Mouse (Mus musculus) heart, postnatal 4 days (tissue): ENCODE measurements around the gene Klhl26. TPM values are rescaled to one million over a fixed set of nuclear protein-coding genes. Genes with fewer than 3 reads are reported as not detected.

ENCODE experiments used
- DNase-seq: peaks from one replicate; pipeline ENCODE4 v3.0.0; 2021
- total RNA-seq, 2 experiments: library from RNA; stranded (reverse); gene quantifications; 2 replicates each; pipeline ENCODE4 v1.2.3; 2021

The Klhl26 gene
- total RNA-seq, 2 experiments from 2014 or later: 8.2 to 9.2 TPM

DNA sequence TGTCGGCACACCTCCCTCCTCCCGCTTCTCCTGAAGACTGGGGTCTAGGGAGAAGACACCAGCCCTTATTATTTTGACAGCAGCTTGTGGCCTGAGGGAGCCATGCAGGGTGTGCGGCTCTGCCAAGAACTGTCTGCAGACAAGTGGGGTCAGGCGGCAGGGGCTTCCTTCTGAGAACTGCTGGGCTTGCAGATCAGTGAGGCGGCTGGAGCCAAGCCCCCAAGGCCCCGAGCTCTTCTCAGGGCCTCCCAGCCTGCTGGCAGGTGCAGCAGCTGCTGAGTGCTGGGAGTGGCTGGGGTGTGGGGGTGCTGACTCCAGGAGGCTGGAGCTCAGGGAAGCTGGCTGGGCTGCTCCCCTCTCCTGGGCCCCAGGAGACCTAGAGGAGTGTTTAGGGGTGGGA is 68.5 kb downstream of the Klhl26 start:
- no peak for DNase-seq

DNA sequence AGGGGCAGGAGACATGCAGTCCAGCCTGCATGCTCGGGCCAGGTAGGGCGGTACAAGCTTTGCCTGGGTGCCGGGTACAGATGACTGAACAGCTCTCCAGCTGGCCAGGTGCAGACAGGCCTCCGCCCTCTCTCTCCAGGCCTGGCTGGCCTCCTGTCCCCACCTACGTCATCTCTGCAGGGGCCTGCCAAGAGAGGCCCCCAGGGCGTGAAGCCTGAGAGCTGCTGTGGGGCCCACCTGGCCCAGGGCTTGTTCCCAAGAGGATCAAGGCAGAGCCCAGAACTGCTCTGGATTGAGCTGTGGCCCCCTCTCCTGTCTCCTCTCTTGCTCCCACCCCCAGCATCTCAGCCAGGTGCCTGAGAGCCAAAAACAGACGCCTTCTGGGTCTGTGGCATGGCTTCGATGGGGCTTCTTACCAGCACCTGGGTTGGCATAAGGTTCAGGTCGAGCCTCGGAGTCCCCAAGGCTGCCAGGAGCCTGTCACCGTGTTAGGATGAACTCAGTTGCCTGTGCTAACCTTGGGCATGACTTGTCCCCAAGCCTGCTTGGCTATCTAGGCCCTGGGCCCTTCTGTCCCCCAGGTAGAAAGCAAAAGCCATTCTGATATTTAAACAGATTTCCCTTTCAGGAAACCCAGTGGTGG is 70.2 kb downstream of the Klhl26 start:
- no peak for DNase-seq

DNA sequence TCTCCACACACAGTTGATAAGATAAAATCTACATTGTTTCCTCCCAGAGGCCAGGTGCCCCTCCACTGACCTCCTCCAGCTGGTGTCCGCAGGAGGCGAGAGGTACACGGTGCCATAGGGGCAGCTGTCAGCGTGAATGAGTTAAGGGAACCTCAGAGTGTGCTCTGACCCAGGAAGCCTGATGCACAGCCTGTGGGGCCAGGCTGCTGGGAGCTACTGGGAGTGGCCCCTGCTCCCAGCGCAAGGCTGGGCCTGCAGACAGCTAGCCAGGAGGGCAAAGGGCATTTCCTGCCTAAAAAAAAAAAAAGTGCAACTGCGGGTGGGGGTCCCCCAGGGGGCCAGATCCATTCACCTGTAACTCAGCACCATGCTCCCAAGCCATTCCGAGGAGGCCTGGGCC is 71.6 kb downstream of the Klhl26 start:
- DNase-seq: no peak

DNA sequence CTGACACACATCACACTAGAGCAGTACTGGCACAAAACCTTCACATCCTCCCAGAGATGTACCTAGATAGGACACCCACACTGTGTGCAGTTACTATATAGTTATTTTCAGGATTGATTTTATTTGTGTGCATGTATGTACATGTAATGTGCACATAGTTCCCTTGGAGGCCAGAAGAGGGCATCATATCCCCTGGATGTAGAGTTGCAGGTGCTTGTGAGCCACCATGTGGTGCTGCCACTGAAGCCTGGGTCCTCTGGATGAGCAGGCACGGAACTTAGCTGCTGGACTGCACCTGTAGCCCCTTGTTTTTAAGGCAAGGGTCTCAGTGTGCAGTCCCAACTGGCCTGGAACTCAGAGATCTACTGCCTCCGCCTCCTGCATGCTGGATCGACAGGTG is 72.6 kb downstream of the Klhl26 start:
- DNase-seq: no peak

Other genes starting within 250 kb of the Klhl26 start
- 10 to 100 TPM; 52.2 to 55.4 TPM for gene Sugp2, start 242.7 kb downstream of the Klhl26 start, total RNA-seq
- 10 to 100 TPM; 10.2 to 10.6 TPM for gene Armc6, start 242.5 kb downstream of the Klhl26 start, total RNA-seq
- gene Homer3, start 194.1 kb downstream of the Klhl26 start, total RNA-seq: 10 to 100 TPM; 36.2 to 36.4 TPM
- gene Ddx49, start 174.5 kb downstream of the Klhl26 start, total RNA-seq: 10 to 100 TPM; 37.2 to 46.4 TPM
- gene Cope, start 174.4 kb downstream of the Klhl26 start, total RNA-seq: 100 to 1,000 TPM; 176 to 179 TPM
- gene Cers1, start 161.2 kb downstream of the Klhl26 start, total RNA-seq: under 1 TPM; 0.43 to 0.56 TPM
- under 1 TPM in 1 of 2 experiments, not detected in 1; 0.60 TPM for gene Gdf1, start 147.2 kb downstream of the Klhl26 start, total RNA-seq
- 10 to 100 TPM; 44.1 to 45.9 TPM for gene Upf1, start 123.7 kb downstream of the Klhl26 start, total RNA-seq
- gene Comp, start 103.4 kb downstream of the Klhl26 start, total RNA-seq: 1 to 10 TPM; 2.5 to 2.6 TPM
- 10 to 100 TPM; 12.8 to 15.4 TPM for gene Crtc1, start 37.4 kb downstream of the Klhl26 start, total RNA-seq
- gene Tmem59l, start 10.4 kb upstream of the Klhl26 start, total RNA-seq: not detected
- under 1 TPM in 1 of 2 experiments, not detected in 1; 0.55 TPM for gene Crlf1, start 16.2 kb upstream of the Klhl26 start, total RNA-seq
- gene Rex1bd, start 29.8 kb upstream of the Klhl26 start, total RNA-seq: 100 to 1,000 TPM in 1 of 2 experiments, 10 to 100 TPM in 1; 96.9 to 109 TPM
- 1,000 to 10,000 TPM; 1,698 to 1,707 TPM for gene Uba52, start 33.8 kb upstream of the Klhl26 start, total RNA-seq
- gene Fkbp8, start 50.8 kb upstream of the Klhl26 start, total RNA-seq: 100 to 1,000 TPM; 204 to 207 TPM
- 10 to 100 TPM; 67.5 to 76.9 TPM for gene Kxd1, start 51.0 kb upstream of the Klhl26 start, total RNA-seq
- 10 to 100 TPM; 16.7 to 17.6 TPM for gene Ell, start 62.5 kb upstream of the Klhl26 start, total RNA-seq
- gene Isyna1, start 117.4 kb upstream of the Klhl26 start, total RNA-seq: 10 to 100 TPM; 38.9 to 41.6 TPM
- 10 to 100 TPM; 73.8 to 78.5 TPM for gene Ssbp4, start 131.9 kb upstream of the Klhl26 start, total RNA-seq
- 1 to 10 TPM; 1.1 to 1.5 TPM for gene Lrrc25, start 139.2 kb upstream of the Klhl26 start, total RNA-seq
- gene Gdf15, start 155.5 kb upstream of the Klhl26 start, total RNA-seq: 1 to 10 TPM; 2.7 to 3.5 TPM
- gene Pgpep1, start 183.4 kb upstream of the Klhl26 start, total RNA-seq: 10 to 100 TPM; 32.2 to 38.4 TPM
- gene Lsm4, start 196.3 kb upstream of the Klhl26 start, total RNA-seq: 100 to 1,000 TPM; 107 to 120 TPM
- 100 to 1,000 TPM; 254 to 261 TPM for gene Jund, start 222.0 kb upstream of the Klhl26 start, total RNA-seq
- gene Iqcn, start 226.5 kb upstream of the Klhl26 start, total RNA-seq: under 1 TPM; 0.10 to 0.11 TPM
- gene Gm3336, start 241.6 kb upstream of the Klhl26 start, total RNA-seq: not detected
- 1 to 10 TPM in 1 of 2 experiments, under 1 TPM in 1; 0.74 to 1.0 TPM for gene Pde4c, start 246.8 kb upstream of the Klhl26 start, total RNA-seq